Mouse (Mus musculus) adrenal gland, postnatal 4 days (tissue): ENCODE data around the gene Prkaca. TPM values are rescaled to one million over a fixed set of nuclear protein-coding genes. Genes with fewer than 3 reads are reported as not detected.

Source experiments
- DNase-seq, 2 experiments: peaks; one replicate each; pipeline ENCODE4 v3.0.0; 2021 to 2022; ENCODE audit warnings: low spot score in 2 of 2, mixed read lengths in 2 of 2
- microRNA-seq: library from miRNA; unstranded; fragments of <30 nt; microRNA quantifications from one replicate; pipeline ENCODE4 v1.2.0, GENCODE M21; 2021
- total RNA-seq, 2 experiments: library from RNA; stranded (reverse); gene quantifications; 2 replicates each; pipeline ENCODE4 v1.2.3; 2021

Gene Prkaca
- total RNA-seq, 2 experiments from 2014 or later: 225 to 237 TPM

- DNase-seq: no peak
Measured at GRCm38 (mm10) chr8:84027449-84027848, 54.7 kb downstream of the Prkaca start.

DNA sequence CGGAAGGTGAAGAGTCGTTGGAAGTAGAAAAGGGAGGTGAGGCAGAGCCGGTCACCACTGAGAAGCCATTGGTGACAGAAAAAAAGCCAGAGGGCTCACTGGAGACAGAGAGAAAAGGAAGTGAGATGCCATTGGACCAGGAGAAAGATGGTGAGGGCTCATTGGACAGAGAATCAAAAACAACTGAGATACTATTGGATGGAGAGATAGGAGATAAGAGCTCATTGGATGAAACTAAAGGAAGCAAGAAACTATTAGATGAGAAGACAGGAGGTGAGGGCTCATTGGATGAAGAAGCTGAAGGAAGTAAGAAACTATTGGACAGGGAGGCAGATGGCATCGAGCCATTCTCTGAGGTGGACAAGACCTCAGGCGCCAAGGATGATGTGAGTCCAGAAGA, 56.5 kb downstream of the Prkaca start:
- no peak for DNase-seq

DNA sequence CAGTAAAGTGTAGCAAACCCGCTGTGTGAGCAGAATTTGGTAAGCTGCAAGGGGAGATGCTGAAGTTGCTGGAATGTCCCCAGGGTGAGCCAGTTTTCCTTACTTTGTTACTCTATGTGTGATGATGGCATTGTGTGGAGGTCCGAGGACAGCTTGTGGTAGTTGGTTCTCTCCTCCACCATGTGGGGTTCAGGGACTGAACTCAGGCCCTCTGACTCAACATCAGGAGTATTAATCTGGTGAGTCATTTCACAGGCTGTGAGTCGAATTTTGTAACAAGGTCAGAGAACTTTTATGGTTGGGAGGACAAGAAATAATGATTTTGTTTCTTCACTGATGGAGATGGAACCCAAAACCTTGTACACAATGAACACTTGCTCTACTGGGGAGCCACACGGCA, 60.0 kb downstream of the Prkaca start:
- no peak for DNase-seq

- DNase-seq: no peak
Measured at GRCm38 (mm10) chr8:84038015-84038414, 65.2 kb downstream of the Prkaca start.

GRCm38 (mm10) chr8:84039050-84039449, 66.3 kb downstream of the Prkaca start:
- DNase-seq: peak in 1 of 2 experiments; percentile 57

DNA sequence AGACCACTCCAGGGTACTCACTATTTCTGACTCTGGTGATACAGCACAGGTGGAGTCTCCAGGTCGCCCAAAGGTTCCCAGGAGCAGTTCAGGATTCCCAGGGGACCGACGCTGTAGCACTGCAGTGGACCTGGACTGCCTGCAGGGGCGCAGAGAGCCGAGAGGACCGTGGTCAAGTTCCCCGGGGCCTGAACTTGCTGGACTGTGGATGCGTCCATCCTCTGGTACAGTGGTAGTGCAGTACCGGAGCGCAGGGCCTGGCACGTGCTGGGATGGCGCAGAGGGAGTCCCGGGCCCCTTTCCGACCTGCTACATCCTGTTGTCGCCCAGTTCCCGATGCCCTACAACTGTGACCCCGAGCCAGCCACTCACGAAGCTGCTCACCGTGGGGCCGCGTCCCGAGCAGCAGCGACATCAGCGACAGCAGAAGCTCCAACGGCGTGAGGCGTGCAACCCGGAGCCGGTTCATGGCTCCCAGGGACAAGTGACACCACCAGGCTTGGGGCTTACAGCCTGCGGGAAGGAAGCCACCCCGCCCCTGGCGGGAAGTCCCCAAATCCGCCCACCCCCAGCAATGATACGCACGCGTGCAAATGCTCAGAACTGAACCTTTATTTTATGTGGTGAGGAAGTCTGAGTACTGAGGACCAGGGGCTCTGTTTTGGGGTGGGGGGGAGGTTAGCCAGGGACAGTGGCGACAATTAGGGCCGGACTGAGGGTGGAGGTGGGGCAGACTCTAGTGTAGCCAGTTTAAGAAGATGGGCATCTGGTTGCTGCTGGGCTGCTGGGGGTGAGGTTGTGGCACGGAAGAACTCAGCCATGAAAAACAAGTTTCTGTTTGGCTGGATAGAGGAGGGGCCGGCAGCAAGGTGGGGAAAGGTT, 69.5 kb downstream of the Prkaca start, which contains the start of gene Il27ra:
Gene Il27ra (minus strand): TSS at position 524 of the 882 bp plus-strand sequence.
- DNase-seq: peak in 1 of 2 experiments; percentile 45

- no peak for DNase-seq
Measured at GRCm38 (mm10) chr8:84042948-84043342, 70.2 kb downstream of the Prkaca start.

- DNase-seq: no peak
Measured at GRCm38 (mm10) chr8:84044103-84044502, 71.3 kb downstream of the Prkaca start.

DNA sequence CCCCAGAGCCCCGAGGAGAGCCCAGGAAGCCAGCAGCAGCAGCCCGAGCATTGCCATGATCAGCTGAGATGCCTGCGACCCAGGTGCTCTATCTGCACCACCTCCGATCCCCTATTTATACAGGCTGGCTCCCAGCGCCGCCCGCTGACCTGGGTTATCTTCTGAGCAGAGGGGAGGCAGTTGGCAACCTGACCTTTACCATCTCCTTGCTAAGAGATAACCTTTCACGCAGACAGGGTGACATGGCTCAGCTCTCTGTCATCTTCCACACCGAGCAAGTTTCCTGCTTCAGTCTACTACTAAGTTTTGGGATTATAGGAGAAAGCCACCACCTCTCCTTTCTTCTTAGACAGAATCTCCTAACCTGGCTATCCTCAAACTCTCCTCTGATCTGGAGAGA, 72.1 kb downstream of the Prkaca start, which contains the start of gene Rln3:
Gene Rln3 (minus strand): TSS at position 101 of the 400 bp plus-strand sequence.
- no peak for DNase-seq

Small RNA genes within 50 kb of the gene (microRNA-seq; reads per million reads assigned to microRNA genes)
- not detected for gene Gm44330
- not detected for gene Gm44450
- gene Mir1199: 1.3 reads per million
- 3.2 reads per million, percentile 8 among the genes with 10 or more reads in this experiment for gene Mir8111

Other genes starting within 250 kb of the Prkaca start
- 10 to 100 TPM; 48.6 to 49.8 TPM for gene Adgre5, start 231.7 kb upstream of the Prkaca start, total RNA-seq
- 100 to 1,000 TPM; 103 to 109 TPM for gene Adgrl1, start 72.9 kb upstream of the Prkaca start, total RNA-seq
- under 1 TPM; 0.62 to 0.70 TPM for gene Gm10644, start 17.8 kb upstream of the Prkaca start, total RNA-seq
- 10 to 100 TPM; 16.9 to 20.1 TPM for gene Asf1b, start 17.5 kb upstream of the Prkaca start, total RNA-seq
- 10 to 100 TPM; 57.6 to 63.1 TPM for gene Samd1, start 24.7 kb downstream of the Prkaca start, total RNA-seq
- gene 1700067K01Rik, start 28.5 kb downstream of the Prkaca start, total RNA-seq: under 1 TPM; 0.62 to 0.76 TPM
- 1 to 10 TPM in 1 of 2 experiments, under 1 TPM in 1; 0.31 to 1.5 TPM for gene 2210011C24Rik, start 39.2 kb downstream of the Prkaca start, total RNA-seq
- gene Palm3, start 48.5 kb downstream of the Prkaca start, total RNA-seq: 1 to 10 TPM; 1.1 to 6.0 TPM
- gene Il27ra, start 69.6 kb downstream of the Prkaca start, total RNA-seq: 1 to 10 TPM; 2.6 to 3.8 TPM
- not detected for gene Rln3, start 72.0 kb downstream of the Prkaca start, total RNA-seq
- 1 to 10 TPM; 4.0 to 4.2 TPM for gene Gm10643, start 92.1 kb downstream of the Prkaca start, total RNA-seq
- 10 to 100 TPM; 17.0 to 18.6 TPM for gene Rfx1, start 93.8 kb downstream of the Prkaca start, total RNA-seq
- gene Dcaf15, start 131.8 kb downstream of the Prkaca start, total RNA-seq: 10 to 100 TPM; 29.3 to 32.0 TPM
- under 1 TPM; 0.98 to 0.99 TPM for gene Podnl1, start 153.0 kb downstream of the Prkaca start, total RNA-seq
- 10 to 100 TPM; 30.6 to 31.7 TPM for gene Cc2d1a, start 174.9 kb downstream of the Prkaca start, total RNA-seq
- gene 4930432K21Rik, start 175.0 kb downstream of the Prkaca start, total RNA-seq: 1 to 10 TPM; 1.2 TPM
- gene Nanos3, start 212.2 kb downstream of the Prkaca start, total RNA-seq: 1 to 10 TPM; 3.1 to 4.3 TPM